Mouse (Mus musculus) layer of hippocampus, adult 11-12 months (tissue): ENCODE results near the gene Nupl1.

Source experiments
- DNase-seq: peaks from one replicate; pipeline ENCODE4 v3.0.0; 2022; ENCODE audit warnings: low spot score

The Nupl1 gene

DNA sequence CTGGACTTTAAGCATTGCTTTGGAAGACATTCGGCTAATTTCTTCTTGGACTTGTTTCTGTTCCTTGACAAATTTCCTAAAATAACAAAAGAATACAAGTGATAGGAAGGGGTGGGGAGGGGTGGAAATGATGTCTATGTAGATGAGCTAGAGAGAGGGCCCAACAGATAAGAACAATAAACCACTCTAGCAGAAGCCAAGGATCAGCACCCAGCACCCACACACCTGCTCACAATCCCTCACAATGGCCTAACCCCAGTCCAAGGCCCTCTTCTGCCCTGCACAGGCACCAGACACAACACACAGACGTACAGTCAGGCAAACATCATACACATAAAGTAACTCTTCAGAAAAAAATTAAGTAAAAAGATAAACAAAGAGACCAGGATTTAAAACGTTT lies 12.7 kb downstream of the Nupl1 start:
- DNase-seq = no peak

- DNase-seq = peak; percentile 66
These were observed 31.3 kb downstream of the Nupl1 start for GRCm38 (mm10) chr14:60219886-60220285.

- DNase-seq = no peak
These were observed 33.6 kb downstream of the Nupl1 start for GRCm38 (mm10) chr14:60217616-60218015.

- no peak for DNase-seq
These were observed 35.1 kb downstream of the Nupl1 start for GRCm38 (mm10) chr14:60216125-60216524.

GRCm38 (mm10) chr14:60215000-60215399 lies 36.2 kb downstream of the Nupl1 start:
- DNase-seq = no peak

- no peak for DNase-seq
These were observed 37.2 kb downstream of the Nupl1 start for GRCm38 (mm10) chr14:60214040-60214439.

DNA sequence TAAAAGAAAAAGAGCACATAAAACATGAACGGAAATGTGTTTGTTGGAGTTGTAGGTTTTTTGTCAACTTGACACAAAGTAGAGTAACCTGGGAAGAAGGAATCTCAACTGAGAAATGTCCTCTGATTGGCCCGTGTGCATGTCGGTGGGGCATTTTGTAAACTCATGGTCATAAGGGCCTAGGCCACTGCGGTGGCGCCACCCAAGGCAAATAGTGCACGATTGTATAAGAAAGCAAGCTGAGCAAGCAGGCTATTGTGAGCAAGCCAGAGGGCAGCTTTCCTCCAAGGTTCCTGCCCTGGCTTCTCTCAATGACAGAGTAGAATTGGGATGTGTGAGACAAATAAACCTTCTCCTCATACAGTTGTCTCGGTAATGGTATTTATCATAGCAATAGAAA lies 42.1 kb downstream of the Nupl1 start:
- DNase-seq = no peak

DNA sequence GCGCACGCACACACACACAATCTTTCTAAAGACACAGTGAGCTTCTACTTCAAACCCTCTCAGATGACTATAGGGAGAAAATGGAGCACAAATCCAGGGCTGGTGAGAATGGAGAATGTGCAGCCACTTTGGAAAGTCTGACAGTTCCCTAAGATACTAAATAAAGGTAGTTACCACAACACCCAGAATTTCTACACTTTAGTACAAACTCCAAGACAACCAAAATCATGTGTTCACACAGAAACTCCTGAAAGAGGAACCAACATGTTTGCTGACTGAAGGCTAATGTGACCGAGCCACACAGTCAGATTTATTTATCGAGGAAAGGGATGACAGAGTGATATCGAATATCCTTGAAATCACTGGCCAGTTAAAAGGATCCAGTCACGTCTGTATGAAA lies 46.2 kb downstream of the Nupl1 start:
- DNase-seq = no peak

DNA sequence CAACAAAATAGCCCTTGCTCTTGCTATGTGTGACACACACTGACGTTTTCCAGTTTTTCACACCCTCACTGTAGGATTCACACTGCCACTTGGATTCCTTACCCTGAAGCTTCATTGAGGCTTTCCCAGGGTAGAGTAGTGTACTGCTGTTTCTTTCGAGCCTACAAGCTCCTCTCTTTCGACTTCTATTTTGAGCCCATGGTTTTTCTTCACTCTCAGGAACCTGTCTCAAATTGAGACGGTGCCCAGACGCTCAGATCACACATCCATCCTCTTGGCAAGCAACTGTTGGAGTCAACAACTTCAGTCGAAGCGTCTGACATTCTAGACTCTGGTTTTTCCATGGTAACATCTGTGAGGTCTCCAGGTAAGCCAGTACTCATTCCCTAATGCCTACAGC lies 54.3 kb downstream of the Nupl1 start, which contains the start of gene Atp8a2:
Atp8a2 (minus strand) TSS at position 296 of the 400 bp plus-strand sequence.
- no peak for DNase-seq

- no peak for DNase-seq
These were observed 55.2 kb downstream of the Nupl1 start for GRCm38 (mm10) chr14:60195999-60196398.

DNA sequence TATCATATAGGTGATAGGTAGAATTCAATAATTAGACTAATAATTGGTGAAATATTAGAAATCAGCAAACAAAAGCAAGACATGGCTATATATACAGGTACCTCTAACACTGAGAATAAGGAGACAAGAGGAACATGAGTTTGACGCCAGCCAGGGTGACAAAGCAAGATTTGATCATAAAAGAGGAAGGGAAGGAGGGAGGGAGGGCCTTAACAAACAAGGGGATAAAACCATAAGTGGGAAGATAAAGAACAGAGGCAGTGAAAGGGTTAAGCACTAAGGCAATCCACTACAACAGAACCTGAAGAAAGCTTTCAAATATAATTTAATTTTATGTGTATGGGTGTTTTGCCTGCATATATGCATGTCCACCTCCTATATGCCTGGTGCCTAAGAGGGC lies 56.6 kb downstream of the Nupl1 start:
- DNase-seq = no peak

GRCm38 (mm10) chr14:60189771-60190170 lies 61.5 kb downstream of the Nupl1 start:
- no peak for DNase-seq

GRCm38 (mm10) chr14:60188201-60188825 lies 62.9 kb downstream of the Nupl1 start:
- DNase-seq = no peak

DNA sequence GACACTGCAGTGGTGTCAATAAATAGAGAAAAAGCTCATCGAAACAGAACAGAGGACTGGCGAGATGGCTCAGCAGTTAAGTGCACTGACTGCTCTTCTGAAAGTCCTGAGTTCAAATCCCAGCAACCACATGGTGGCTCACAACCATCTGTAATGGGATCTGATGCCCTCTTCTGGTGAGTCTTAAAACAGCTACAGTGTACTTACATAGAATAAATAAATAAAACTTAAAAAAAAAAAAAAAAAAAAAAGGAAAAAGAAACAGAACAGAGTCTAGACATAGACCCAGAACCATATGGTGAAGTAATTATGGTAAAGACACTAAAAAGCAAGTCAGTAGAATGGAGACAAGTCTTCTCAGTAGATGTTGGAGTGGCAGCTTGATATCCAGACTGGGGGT lies 69.9 kb downstream of the Nupl1 start:
- DNase-seq = no peak

GRCm38 (mm10) chr14:60178571-60178955 lies 72.7 kb downstream of the Nupl1 start:
- DNase-seq = no peak

DNA sequence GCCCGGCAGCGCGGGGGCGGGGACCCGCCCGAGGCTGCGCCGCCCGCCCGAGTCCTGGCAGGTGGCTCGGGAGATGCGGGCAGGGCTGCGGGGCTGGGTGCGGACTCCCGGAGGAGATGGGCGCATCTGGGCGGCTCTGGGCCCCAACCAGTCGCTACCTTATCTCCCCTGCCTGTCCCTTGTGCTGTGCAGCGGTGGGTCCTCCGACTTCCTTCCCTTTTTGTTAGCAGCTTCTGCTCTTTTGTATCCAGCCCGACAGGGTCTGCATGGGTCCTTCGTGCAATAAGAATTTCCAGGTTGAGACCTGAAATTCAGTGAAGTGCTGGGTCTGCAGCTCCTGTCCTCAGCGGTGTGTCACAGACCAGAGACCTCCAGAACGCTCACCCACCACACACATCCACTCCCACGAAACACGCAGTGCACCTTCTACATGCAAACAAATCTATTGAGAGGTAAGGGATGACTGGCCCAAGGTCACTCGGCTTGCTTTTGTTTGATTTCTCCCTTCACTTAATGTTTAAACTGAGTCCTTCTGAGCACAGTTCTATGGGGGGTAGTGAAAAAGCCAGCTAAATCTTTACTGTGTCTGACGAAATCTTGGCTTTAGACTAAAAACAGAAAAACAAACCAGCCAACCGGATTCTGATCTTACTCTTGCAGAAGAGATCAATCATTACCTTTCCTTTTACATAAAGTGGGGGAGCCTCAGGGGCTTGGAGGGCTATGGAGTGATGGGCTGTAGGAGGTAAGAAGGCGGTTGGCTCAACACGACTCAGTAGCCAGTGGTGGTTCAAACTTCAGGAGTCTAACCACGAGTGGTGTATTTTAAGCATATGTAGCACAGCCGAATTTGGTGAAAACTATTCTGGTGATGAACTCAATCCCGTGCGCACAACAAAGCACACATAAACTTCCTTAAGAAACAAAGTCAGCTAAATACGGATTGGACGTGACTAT lies 73.3 kb downstream of the Nupl1 start:
- DNase-seq = peak; percentile 37

GRCm38 (mm10) chr14:60176891-60177613 lies 74.2 kb downstream of the Nupl1 start:
- peak; percentile 76 for DNase-seq

DNA sequence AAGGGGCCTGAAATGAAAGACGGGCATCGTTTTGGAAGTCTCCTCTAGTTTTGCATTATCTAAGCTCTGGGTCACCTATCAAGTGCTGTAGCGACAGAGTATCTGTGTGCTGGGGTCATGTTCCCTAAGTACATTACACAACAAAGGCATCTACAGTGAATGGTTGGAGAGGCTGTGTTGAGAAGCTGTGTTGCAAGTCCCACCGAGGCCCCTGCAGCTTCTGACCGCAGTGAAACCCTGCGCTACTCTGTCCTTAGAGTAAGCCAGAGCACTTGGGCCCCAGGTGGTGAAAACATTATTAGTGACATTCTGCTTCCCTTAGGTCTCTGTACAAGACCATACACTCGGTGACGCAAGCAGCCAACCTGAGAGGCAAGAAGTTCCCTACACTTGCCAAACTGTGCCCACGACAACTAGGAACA lies 74.8 kb downstream of the Nupl1 start:
- DNase-seq = no peak

GRCm38 (mm10) chr14:60172286-60173055 lies 78.8 kb downstream of the Nupl1 start:
- no peak for DNase-seq

- DNase-seq = no peak
These were observed 80.2 kb downstream of the Nupl1 start for GRCm38 (mm10) chr14:60170845-60171610.

- no peak for DNase-seq
These were observed 87.9 kb downstream of the Nupl1 start for GRCm38 (mm10) chr14:60163367-60163766.
